Mouse (Mus musculus) heart, embryonic 13.5 days (tissue): ENCODE data around the gene Nenf. TPM values are rescaled to one million over a fixed set of nuclear protein-coding genes. Genes with fewer than 3 reads are reported as not detected.

Experiments
- ATAC-seq: fragments of 200-750 bp; cut with Nextera tagmentation; 2 replicates; pipeline ENCODE4 v1.8.0; 2017; ENCODE audit warnings: moderate TSS enrichment; ENCODE audit not compliant: insufficient number of reproducible peaks, low FRiP score, low TSS enrichment; ENCODE audit errors: extremely low read depth
- H3K27ac ChIP-seq: fragments of 300-500 bp; sonication (generic); replicated peaks from 2 replicates; pipeline ENCODE4 v1.5.1; 2015; ENCODE audit warnings: moderate library complexity, mild to moderate bottlenecking, inconsistent platforms
- H3K27me3 ChIP-seq: fragments of 300-500 bp; sonication (generic); replicated peaks from 2 replicates; pipeline ENCODE4 v1.6.1; 2015; ENCODE audit warnings: mild to moderate bottlenecking, inconsistent platforms
- H3K36me3 ChIP-seq: fragments of 300-500 bp; sonication (generic); 2 replicates; pipeline ENCODE4 v1.6.1; 2015; ENCODE audit warnings: mild to moderate bottlenecking, inconsistent platforms
- H3K4me1 ChIP-seq: fragments of 300-500 bp; sonication (generic); 2 replicates; pipeline ENCODE4 v1.6.1; 2015; ENCODE audit warnings: inconsistent platforms
- H3K4me2 ChIP-seq: fragments of 300-500 bp; sonication (generic); 2 replicates; pipeline ENCODE4 v1.6.1; 2015; ENCODE audit warnings: inconsistent platforms, mild to moderate bottlenecking, moderate library complexity
- H3K4me3 ChIP-seq: fragments of 300-500 bp; sonication (generic); 2 replicates; pipeline ENCODE4 v1.5.1; 2015; ENCODE audit warnings: moderate library complexity, mild to moderate bottlenecking, inconsistent platforms
- H3K9ac ChIP-seq: fragments of 300-500 bp; sonication (generic); 2 replicates; pipeline ENCODE4 v1.6.1; 2015; ENCODE audit warnings: inconsistent platforms, mild to moderate bottlenecking, moderate library complexity
- H3K9me3 ChIP-seq: fragments of 300-500 bp; sonication (generic); 2 replicates; pipeline ENCODE4 v1.6.1; 2016; ENCODE audit warnings: inconsistent platforms
- WGBS: fragments of 180-500 bp; shearing (Covaris S2); methylation state at CpG from one replicate; pipeline ENCODE4 v1.1.7; 2015; ENCODE audit warnings: mixed read lengths; 5-methylcytosine and 5-hydroxymethylcytosine counted together
- polyA plus RNA-seq: library from polyadenylated mRNA; unstranded; fragments of >200 nt; fragmentation: Nextera tagmentation; extraction: Ambion mirVana; gene quantifications from 2 replicates; pipeline ENCODE4 v1.2.1, GENCODE M21; 2015

The Nenf gene
- polyA plus RNA-seq, 1 experiment from 2014 or later: 98.9 TPM

- WGBS: 81% methylated on average over 8 of the region's 8 CpGs
- Histone ChIP-seq H3K4me3 (no peak overlapping the region), H3K27me3 (no peaks in the 10 kb centered on the region), H3K9ac (no peak overlapping the region), H3K27ac (no peak overlapping the region), H3K4me1 (peaks cover 30% of the 10 kb centered on the region), H3K9me3 (no peaks in the 10 kb centered on the region), H3K36me3 (peaks cover 89% of the 10 kb centered on the region), H3K4me2 (no peak overlapping the region)
- ATAC-seq: no peak
Measured at GRCm38 (mm10) chr1:191347602-191348001, 29.6 kb upstream of the Nenf start.

GRCm38 (mm10) chr1:191340530-191340929 lies 22.5 kb upstream of the Nenf start:
- Histone ChIP-seq H3K4me3 (no peak overlapping the region), H3K9ac (no peak overlapping the region), H3K9me3 (no peaks in the 10 kb centered on the region), H3K27ac (no peak overlapping the region), H3K36me3 (peaks cover 84% of the 10 kb centered on the region), H3K27me3 (no peaks in the 10 kb centered on the region), H3K4me1 (no peaks in the 10 kb centered on the region), H3K4me2 (no peak overlapping the region)
- no peak for ATAC-seq
- 64% methylated on average over 4 of the region's 4 CpGs for WGBS

- WGBS: 83% methylated on average over 2 of the region's 2 CpGs
- Histone ChIP-seq H3K36me3 (peaks cover 78% of the 10 kb centered on the region), H3K9me3 (no peaks in the 10 kb centered on the region)
Measured at GRCm38 (mm10) chr1:191339876-191340275, 21.9 kb upstream of the Nenf start.

GRCm38 (mm10) chr1:191334500-191334899 lies 16.5 kb upstream of the Nenf start:
- Histone ChIP-seq H3K36me3 (peaks cover 69% of the 10 kb centered on the region), H3K4me3 (no peak overlapping the region), H3K9me3 (no peaks in the 10 kb centered on the region), H3K27me3 (no peaks in the 10 kb centered on the region), H3K4me1 (no peaks in the 10 kb centered on the region), H3K27ac (no peak overlapping the region), H3K9ac (no peak overlapping the region), H3K4me2 (no peak overlapping the region)
- ATAC-seq: no peak
- 72% methylated on average over 5 of the region's 5 CpGs for WGBS

More at GRCm38 (mm10) chr1:191339876-191340275, 21.9 kb upstream of the Nenf start:
- H3K27me3 ChIP-seq: no peaks in the 10 kb centered on the region
- no peaks in the 10 kb centered on the region for H3K4me1 ChIP-seq
- H3K27ac ChIP-seq: no peak overlapping the region
- no peak for ATAC-seq
- H3K4me3 ChIP-seq: no peak overlapping the region
- no peak overlapping the region for H3K4me2 ChIP-seq
- no peak overlapping the region for H3K9ac ChIP-seq

GRCm38 (mm10) chr1:191330356-191330755 lies 12.4 kb upstream of the Nenf start:
- Histone ChIP-seq H3K9me3 (no peaks in the 10 kb centered on the region), H3K27me3 (no peaks in the 10 kb centered on the region), H3K27ac (no peak overlapping the region), H3K4me2 (no peak overlapping the region), H3K9ac (no peak overlapping the region), H3K4me3 (no peak overlapping the region), H3K36me3 (peaks cover 50% of the 10 kb centered on the region), H3K4me1 (peaks cover 25% of the 10 kb centered on the region)
- ATAC-seq: no peak
- 84% methylated on average over 4 of the region's 4 CpGs for WGBS

- H3K4me2 ChIP-seq: 0 out of 2 replicates have a peak overlapping the region, but pooled peaks have one; percentile 98
- H3K27ac ChIP-seq: no peak overlapping the region
- H3K9ac ChIP-seq: peak overlapping the region; percentile 50; the same call in 1 of the 2 replicates
- WGBS: 68% methylated on average over 8 of the region's 8 CpGs
- ATAC-seq: no peak
- H3K27me3 ChIP-seq: no peaks in the 10 kb centered on the region; the same call in 1 of the 2 replicates
- H3K4me3 ChIP-seq: no peak overlapping the region
- peaks cover 33% of the 10 kb centered on the region for H3K36me3 ChIP-seq
- peaks cover 28% of the 10 kb centered on the region for H3K4me1 ChIP-seq
- no peaks in the 10 kb centered on the region for H3K9me3 ChIP-seq
Measured at GRCm38 (mm10) chr1:191328019-191328441, 10.0 kb upstream of the Nenf start.

GRCm38 (mm10) chr1:191327258-191327657 lies 9.3 kb upstream of the Nenf start:
- 82% methylated on average over 8 of the region's 8 CpGs for WGBS
- H3K9ac ChIP-seq: peak overlapping the region; percentile 91
- H3K27ac ChIP-seq: no peak overlapping the region
- H3K4me3 ChIP-seq: peak overlapping the region; percentile 86; the same call in 1 of the 2 replicates
- H3K4me1 ChIP-seq: peaks cover 28% of the 10 kb centered on the region
- no peak for ATAC-seq
- no peaks in the 10 kb centered on the region for H3K9me3 ChIP-seq
- peaks cover 25% of the 10 kb centered on the region for H3K36me3 ChIP-seq
- H3K4me2 ChIP-seq: peak overlapping the region; percentile 98
- H3K27me3 ChIP-seq: no peaks in the 10 kb centered on the region; the same call in 1 of the 2 replicates

GRCm38 (mm10) chr1:191326233-191326882 lies 8.4 kb upstream of the Nenf start:
- Histone ChIP-seq H3K9me3 (no peaks in the 10 kb centered on the region), H3K4me3 (peak overlapping the region; percentile 86), H3K4me2 (peak overlapping the region; percentile 98), H3K9ac (peak overlapping the region; percentile 91), H3K27me3 (no peaks in the 10 kb centered on the region; the same call in 1 of the 2 replicates), H3K27ac (peak overlapping the region; percentile 60), H3K36me3 (peaks cover 20% of the 10 kb centered on the region), H3K4me1 (peaks cover 28% of the 10 kb centered on the region)
- peak; percentile 35; the same call in 1 of the 2 replicates for ATAC-seq
- 2% methylated on average over 33 of the region's 35 CpGs for WGBS

- H3K4me2 ChIP-seq: peak within 1 kb of the TSS; percentile 98
- H3K27me3 ChIP-seq: no peaks in the 10 kb centered on the region; the same call in 1 of the 2 replicates
- peak within 1 kb of the TSS; percentile 91 for H3K9ac ChIP-seq
- H3K36me3 ChIP-seq: peaks cover 14% of the 10 kb centered on the region
- H3K4me1 ChIP-seq: peaks cover 28% of the 10 kb centered on the region
- H3K4me3 ChIP-seq: peak within 1 kb of the TSS; percentile 86
- no peaks in the 10 kb centered on the region for H3K9me3 ChIP-seq
- peak within 1 kb of the TSS; percentile 60 for H3K27ac ChIP-seq
- under 1% methylated on average over 39 of the region's 42 CpGs for WGBS
- peak; percentile 88 for ATAC-seq
Measured at GRCm38 (mm10) chr1:191325726-191326232, 7.8 kb upstream of the Nenf start, which contains the start of gene Tmem206. Tmem206 (plus strand) TSS chr1:191325912.

GRCm38 (mm10) chr1:191324733-191325590 lies 7.0 kb upstream of the Nenf start:
- H3K27me3 ChIP-seq: no peaks in the 10 kb centered on the region; the same call in 1 of the 2 replicates
- H3K27ac ChIP-seq: no peak overlapping the region
- peak overlapping the region; percentile 98 for H3K4me2 ChIP-seq
- H3K9me3 ChIP-seq: no peaks in the 10 kb centered on the region
- H3K4me3 ChIP-seq: peak overlapping the region; percentile 86; the same call in 1 of the 2 replicates
- peaks cover 12% of the 10 kb centered on the region for H3K36me3 ChIP-seq
- ATAC-seq: no peak
- 69% methylated on average over 7 of the region's 7 CpGs for WGBS
- peaks cover 28% of the 10 kb centered on the region for H3K4me1 ChIP-seq
- peak overlapping the region; percentile 91 for H3K9ac ChIP-seq

GRCm38 (mm10) chr1:191323381-191323780 lies 5.4 kb upstream of the Nenf start:
- WGBS: 81% methylated on average over 3 of the region's 3 CpGs
- Histone ChIP-seq H3K4me2 (no peak overlapping the region), H3K9ac (no peak overlapping the region), H3K4me3 (no peak overlapping the region), H3K27ac (no peak overlapping the region), H3K4me1 (peaks cover 34% of the 10 kb centered on the region), H3K27me3 (no peaks in the 10 kb centered on the region; the same call in 1 of the 2 replicates), H3K36me3 (0 out of 2 replicates have a peak, but pooled peaks cover under 1% of the 10 kb centered on the region), H3K9me3 (no peaks in the 10 kb centered on the region)
- no peak for ATAC-seq
